Mouse (Mus musculus): Measurements from ENCODE around the gene Gkn2.

The Gkn2 gene

DNA sequence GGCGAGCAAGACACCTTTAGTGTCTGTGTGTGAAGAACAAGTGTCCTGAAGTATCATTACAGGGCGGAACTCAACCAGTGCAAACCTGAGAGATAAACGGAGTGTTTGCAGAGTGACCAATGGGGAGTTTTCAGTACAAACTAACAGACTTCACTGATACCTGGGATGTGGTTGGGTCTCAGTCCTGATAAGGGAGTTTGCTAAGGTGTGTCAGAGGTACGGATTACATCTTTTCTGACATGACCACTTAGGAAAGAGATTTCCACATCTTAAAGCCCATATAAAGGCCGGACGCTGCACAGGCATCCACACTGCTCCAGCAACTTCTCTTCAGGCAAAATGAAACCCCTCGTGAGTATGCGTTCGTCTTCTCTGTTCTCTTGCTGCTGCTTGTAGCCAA is at the start of gene Gkn2:
Gkn2 (plus strand) TSS at position 301 of the 400 bp plus-strand sequence.
- no peak for DNase-seq

DNA sequence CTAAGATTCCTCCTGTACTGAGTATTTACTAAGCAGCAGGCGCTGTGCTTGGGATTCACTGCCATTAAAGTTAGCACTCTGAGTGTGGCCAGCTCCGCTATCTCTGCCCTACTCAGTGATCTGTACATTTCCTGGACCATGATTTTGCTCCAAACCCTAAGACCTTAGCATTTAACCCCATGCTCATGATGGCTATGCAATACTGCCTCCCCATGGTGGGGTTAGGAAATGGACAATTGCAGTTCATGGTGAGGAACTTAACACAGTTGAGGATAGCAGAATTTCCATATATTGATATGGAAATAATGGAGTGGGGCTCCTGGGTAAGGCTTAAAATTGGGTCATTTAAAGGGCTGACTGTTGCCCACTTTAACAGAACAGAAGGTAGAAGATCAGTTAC is 49.8 kb upstream of the Gkn2 start:
- peak; percentile 30 for DNase-seq

DNA sequence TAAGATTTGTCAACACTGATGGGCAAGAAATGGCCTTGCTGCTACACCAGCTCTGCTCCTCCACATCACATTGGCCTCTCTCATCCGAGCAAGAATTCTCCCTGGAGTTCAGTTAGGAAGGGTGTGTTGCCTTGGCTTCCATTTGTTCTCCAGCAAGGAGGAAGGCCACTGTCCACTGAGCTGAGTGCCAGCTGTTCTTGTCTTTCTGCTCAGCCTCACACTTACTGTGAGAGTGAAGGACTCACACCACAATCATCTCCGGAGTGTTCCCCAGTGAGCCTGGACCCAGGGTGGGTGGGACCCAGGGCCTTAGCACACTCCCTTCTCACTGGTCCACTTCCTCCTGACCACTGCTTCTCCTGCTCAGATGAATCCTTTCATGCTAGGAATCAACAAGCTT is 46.2 kb upstream of the Gkn2 start:
- DNase-seq, result no peak

GRCm38 (mm10) chr6:87328265-87329173 is 44.6 kb upstream of the Gkn2 start:
- DNase-seq, result no peak

GRCm38 (mm10) chr6:87332380-87332779 is 40.8 kb upstream of the Gkn2 start:
- DNase-seq, result peak; percentile 7

DNA sequence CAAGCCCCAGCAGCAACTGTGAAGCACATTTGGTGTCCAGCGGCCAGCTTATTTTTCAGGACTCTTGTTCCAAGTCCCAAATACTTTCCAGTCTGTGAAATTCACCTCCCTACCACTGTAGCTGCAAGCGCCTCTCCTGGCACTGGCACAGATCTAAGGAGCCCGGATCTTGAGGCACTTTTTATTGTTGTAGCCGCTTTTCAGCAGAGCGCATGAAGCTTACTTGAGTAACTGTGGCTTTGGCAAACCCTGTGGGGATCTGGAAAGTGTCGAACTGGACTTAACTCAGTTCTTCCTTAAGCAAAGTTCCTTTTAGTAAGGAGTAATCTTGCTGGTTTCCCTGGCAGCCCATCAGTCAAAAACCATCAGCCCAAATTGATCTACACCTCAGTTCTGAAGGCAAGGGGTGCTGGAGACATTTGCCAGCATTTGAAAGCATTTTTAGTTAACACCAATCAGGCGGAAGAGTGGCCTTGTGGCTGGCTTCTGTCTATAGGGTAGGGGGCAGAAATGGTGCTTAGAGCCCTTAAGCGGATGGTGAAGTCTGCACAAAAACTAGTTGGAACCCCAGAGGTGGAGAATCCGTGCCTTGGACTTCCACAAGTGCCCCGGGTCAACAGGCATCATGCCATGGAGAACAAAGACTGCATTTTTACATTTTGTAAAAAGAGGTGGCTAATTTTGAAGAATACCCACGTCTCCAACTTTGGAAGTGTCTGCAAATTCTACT is 38.6 kb upstream of the Gkn2 start:
- peak; percentile 65 for DNase-seq

- DNase-seq, result peak; percentile 83
These were observed 37.8 kb upstream of the Gkn2 start, which contains the start of gene Antxr1 for GRCm38 (mm10) chr6:87335091-87335934. Gene Antxr1, minus strand, starts transcription at chr6:87335821.

DNA sequence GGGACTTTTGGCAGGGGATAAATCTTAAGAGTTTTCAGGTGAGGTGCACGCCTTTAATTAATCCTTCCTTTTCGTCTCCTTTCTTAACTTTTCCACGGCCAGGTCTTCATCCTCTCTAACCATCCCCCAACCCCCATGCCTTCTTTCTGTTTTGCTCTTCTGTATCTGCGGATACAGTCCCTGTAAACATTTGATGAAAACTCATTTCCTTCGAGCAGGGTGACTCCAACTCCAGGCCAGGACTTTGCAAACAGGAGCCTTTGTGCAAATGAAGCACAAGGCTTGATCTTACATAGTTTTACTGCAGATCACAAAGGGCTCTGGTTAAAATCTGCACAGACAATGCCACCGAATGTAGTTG is 37.2 kb upstream of the Gkn2 start:
- no peak for DNase-seq

- no peak for DNase-seq
These were observed 22.3 kb upstream of the Gkn2 start, which contains the start of gene Gkn1 for GRCm38 (mm10) chr6:87350829-87351228. Gene Gkn1, minus strand, starts transcription at chr6:87350942.

DNA sequence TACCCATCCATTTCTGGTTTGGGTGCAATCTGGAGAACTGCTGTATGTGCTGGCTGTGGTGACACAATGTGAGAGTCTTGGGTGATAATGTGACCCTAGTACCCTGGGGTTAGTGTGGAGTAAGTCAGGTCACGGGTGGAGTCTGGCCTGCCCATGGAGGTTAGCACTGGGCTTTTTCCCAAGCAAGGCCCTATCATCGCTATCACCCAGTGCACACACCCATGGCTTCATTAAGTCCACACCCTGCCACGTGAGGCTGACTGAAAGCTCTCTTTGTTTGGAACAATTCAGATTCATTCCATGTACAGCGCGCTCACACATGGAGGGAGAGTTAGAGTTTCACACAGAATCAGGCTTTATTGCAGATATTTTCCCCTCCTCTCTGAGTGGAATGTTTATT is 18.7 kb upstream of the Gkn2 start:
- DNase-seq, result no peak

GRCm38 (mm10) chr6:87369223-87369622 is 3.9 kb upstream of the Gkn2 start:
- no peak for DNase-seq

GRCm38 (mm10) chr6:87383926-87384691 is 11.0 kb downstream of the Gkn2 start:
- DNase-seq, result peak; percentile 53

DNA sequence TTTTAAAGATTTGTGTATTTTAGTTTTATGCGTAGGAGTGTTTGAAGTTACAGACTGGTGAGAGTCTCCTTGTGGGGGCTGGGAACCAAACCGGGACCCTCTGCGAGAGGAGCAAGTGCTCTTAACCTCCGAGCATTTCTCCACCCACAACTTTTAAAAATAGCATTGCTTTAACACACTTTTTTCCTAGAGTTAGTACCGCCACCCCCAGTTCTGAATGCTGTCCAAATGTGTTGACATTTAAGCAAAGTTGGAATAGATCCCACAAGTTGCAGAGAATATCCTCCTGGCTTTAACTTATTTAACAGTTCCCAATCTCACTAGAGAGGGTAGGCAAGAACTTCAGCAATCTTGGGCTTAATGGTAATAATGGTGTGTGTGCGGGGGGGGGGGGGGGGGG is 11.6 kb downstream of the Gkn2 start:
- no peak for DNase-seq

GRCm38 (mm10) chr6:87386203-87386602 is 13.0 kb downstream of the Gkn2 start:
- DNase-seq, result peak; percentile 81

- no peak for DNase-seq
These were observed 13.5 kb downstream of the Gkn2 start for GRCm38 (mm10) chr6:87386681-87387080.

GRCm38 (mm10) chr6:87388877-87389276 is 15.7 kb downstream of the Gkn2 start, which contains the start of gene Gkn3:
Gene Gkn3, minus strand, starts transcription at chr6:87388935.
- DNase-seq, result no peak

DNA sequence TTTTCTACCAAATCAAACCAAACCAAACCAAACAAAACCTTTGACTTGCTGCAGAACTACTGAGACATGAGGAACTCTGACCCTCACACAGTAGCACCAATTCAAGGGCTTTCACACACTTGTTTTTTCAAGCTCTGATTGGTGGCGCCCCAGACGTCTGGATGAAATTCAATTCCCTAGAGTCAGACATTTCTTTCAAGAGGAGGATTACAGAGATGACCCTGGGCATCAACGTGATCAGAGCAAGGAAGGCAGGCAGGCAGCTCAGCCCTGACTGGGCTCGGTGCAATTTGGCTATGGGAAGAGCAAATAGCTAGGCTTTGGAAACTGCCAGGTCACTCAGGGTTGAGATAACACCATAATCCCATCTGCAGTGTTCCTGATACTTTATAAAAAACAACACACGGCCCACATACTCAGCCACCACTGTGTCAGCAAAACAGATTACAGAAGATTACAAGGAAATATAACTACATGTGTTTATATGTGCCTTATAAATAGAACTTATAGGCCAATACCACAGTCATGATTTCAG is 16.4 kb downstream of the Gkn2 start:
- peak; percentile 43 for DNase-seq

- no peak for DNase-seq
These were observed 20.5 kb downstream of the Gkn2 start for GRCm38 (mm10) chr6:87393466-87394205.

GRCm38 (mm10) chr6:87394783-87395182 is 21.6 kb downstream of the Gkn2 start:
- no peak for DNase-seq

DNA sequence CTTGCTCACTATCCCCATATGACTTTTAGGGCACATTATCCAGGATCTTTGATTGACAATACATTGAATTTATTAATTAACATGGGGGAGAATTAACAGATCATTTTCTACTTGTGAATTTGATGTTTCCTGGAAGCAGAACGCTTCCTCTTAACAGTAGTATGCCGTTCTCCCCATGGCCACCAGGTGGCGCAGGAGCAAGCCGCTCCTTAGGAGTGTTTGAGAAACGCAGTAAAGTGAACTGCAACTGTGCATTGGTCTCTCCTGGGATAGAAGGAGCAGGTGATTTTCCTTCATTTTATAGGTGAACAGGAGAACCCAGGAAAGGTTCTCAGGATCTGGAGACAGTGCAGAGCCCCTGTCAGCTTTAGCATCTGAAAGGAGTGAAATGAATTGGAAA is 26.0 kb downstream of the Gkn2 start:
- peak; percentile 84 for DNase-seq
